Mouse (Mus musculus) hindbrain, postnatal 0 days (tissue): ENCODE measurements around the gene Sgca. TPM values are rescaled to one million over a fixed set of nuclear protein-coding genes. Genes with fewer than 3 reads are reported as not detected.

Experiments
- ATAC-seq: fragments of 200-750 bp; cut with Nextera tagmentation; 2 replicates; pipeline ENCODE4 v1.8.0; 2017; ENCODE audit warnings: mild to moderate bottlenecking, moderate TSS enrichment, moderate library complexity
- DNase-seq: peaks from one replicate; pipeline ENCODE4 v3.0.0-alpha.2; 2015; ENCODE audit warnings: low spot score
- H3K27ac ChIP-seq: fragments of 300-500 bp; sonication (generic); 2 replicates; pipeline ENCODE4 v1.5.1; 2014; ENCODE audit warnings: mild to moderate bottlenecking
- H3K27me3 ChIP-seq: fragments of 300-500 bp; sonication (generic); 2 replicates; pipeline ENCODE4 v1.6.1; 2014; ENCODE audit warnings: low read length, mixed read lengths; ENCODE audit not compliant: insufficient read depth
- H3K36me3 ChIP-seq: fragments of 300-500 bp; sonication (generic); 2 replicates; pipeline ENCODE4 v1.6.1; 2014; ENCODE audit warnings: low read length, mixed read lengths; ENCODE audit not compliant: insufficient read depth
- H3K4me1 ChIP-seq: fragments of 300-500 bp; sonication (generic); 2 replicates; pipeline ENCODE4 v1.6.1; 2014; ENCODE audit warnings: antibody characterized with exemption, low read length, mixed read lengths; ENCODE audit not compliant: insufficient read depth
- H3K4me2 ChIP-seq: fragments of 300-500 bp; sonication (generic); 2 replicates; pipeline ENCODE4 v1.6.1; 2014; ENCODE audit warnings: low read depth, mild to moderate bottlenecking, low read length, moderate library complexity, mixed read lengths
- H3K4me3 ChIP-seq: fragments of 300-500 bp; sonication (generic); 2 replicates; pipeline ENCODE4 v1.5.1; 2014; ENCODE audit warnings: low read length
- H3K9ac ChIP-seq: fragments of 300-500 bp; sonication (generic); replicated peaks from 2 replicates; pipeline ENCODE4 v1.6.1; 2014; ENCODE audit warnings: mild to moderate bottlenecking, low read length, moderate library complexity, mixed read lengths
- H3K9me3 ChIP-seq: fragments of 300-500 bp; sonication (generic); 2 replicates; pipeline ENCODE4 v1.6.1; 2016; ENCODE audit warnings: low read length, mixed read lengths
- CTCF ChIP-seq: IDR thresholded peaks from 2 replicates; pipeline ENCODE4 v1.5.1; 2016; ENCODE audit warnings: antibody characterized with exemption, control low read depth, low read depth
- WGBS: fragments of 180-500 bp; shearing (Covaris S2); extraction: QIAGEN DNeasy Blood & Tissue Kit; methylation state at CpG from one replicate; pipeline ENCODE4 v1.1.7; 2014; 5-methylcytosine and 5-hydroxymethylcytosine counted together
- polyA plus RNA-seq: library from polyadenylated mRNA; unstranded; fragments of >200 nt; fragmentation: Nextera tagmentation; extraction: Ambion mirVana; gene quantifications from 2 replicates; pipeline ENCODE4 v1.2.1, GENCODE M21; 2015
- total RNA-seq: library from RNA; depleted of rRNA; stranded (reverse); fragments of >200 nt; gene quantifications from 2 replicates; pipeline ENCODE4 v1.2.3, GENCODE M21; 2014; rRNA removed

Gene Sgca
- total and polyA plus RNA-seq, 2 experiments from 2014 or later: 0.26 to 0.52 TPM

DNA sequence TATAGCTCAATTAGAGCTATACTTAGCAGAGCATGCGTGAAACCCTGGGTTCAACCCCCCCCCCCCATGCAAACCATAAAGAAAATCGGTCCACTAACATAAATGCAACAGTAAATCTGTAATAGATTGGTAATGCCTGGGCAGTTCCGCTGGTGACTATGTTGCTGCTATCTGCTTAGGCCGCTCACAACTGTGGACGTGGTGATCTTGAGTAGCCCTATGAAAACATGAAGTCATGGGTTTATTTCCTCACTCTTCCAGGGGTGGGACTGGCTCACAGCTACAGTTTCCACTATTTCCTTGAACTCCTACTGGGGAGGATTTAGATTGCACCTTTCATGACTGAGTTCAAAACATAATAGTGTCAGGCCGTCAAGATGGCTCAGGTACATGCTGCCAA lies 58.4 kb downstream of the Sgca start:
- Histone ChIP-seq H3K27ac (no peak overlapping the region), H3K4me1 (peaks cover 7% of the 10 kb centered on the region; the same call in 1 of the 2 replicates), H3K27me3 (no peaks in the 10 kb centered on the region), H3K4me3 (no peak overlapping the region), H3K9ac (no peak overlapping the region), H3K4me2 (no peak overlapping the region), H3K9me3 (no peaks in the 10 kb centered on the region), H3K36me3 (no peaks in the 10 kb centered on the region)
- TF ChIP-seq CTCF: no peak
- 83% methylated on average over 6 of the region's 6 CpGs for WGBS
- no peak for ATAC-seq
- DNase-seq: no peak

DNA sequence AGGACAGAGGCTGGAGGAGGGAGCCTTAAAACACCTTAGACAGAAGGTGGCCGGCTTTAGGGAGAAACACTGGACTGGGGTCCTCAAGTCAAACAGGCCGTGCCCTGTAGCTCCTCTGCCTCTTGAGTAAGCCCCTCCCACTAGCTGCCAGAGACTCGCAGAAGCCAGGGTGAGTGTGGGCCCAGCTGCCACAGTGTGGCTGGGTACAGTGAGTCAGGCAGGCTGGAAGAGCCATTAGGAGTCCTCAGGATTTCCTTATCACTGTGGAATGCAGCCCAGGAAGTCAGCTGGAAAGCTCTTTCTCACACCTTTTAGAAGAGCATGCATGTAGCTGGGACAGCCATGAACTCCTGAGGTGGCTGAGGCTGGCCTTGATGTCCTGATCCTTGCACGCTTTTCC lies 59.6 kb downstream of the Sgca start:
- H3K4me1 ChIP-seq: peaks cover 7% of the 10 kb centered on the region; the same call in 1 of the 2 replicates
- no peak for DNase-seq
- no peak overlapping the region for H3K9ac ChIP-seq
- H3K4me2 ChIP-seq: no peak overlapping the region
- no peak for TF ChIP-seq CTCF
- no peak overlapping the region for H3K4me3 ChIP-seq
- 36% methylated on average over 4 of the region's 4 CpGs for WGBS
- no peaks in the 10 kb centered on the region for H3K9me3 ChIP-seq
- ATAC-seq: no peak
- no peak overlapping the region for H3K27ac ChIP-seq
- no peaks in the 10 kb centered on the region for H3K36me3 ChIP-seq
- H3K27me3 ChIP-seq: no peaks in the 10 kb centered on the region

DNA sequence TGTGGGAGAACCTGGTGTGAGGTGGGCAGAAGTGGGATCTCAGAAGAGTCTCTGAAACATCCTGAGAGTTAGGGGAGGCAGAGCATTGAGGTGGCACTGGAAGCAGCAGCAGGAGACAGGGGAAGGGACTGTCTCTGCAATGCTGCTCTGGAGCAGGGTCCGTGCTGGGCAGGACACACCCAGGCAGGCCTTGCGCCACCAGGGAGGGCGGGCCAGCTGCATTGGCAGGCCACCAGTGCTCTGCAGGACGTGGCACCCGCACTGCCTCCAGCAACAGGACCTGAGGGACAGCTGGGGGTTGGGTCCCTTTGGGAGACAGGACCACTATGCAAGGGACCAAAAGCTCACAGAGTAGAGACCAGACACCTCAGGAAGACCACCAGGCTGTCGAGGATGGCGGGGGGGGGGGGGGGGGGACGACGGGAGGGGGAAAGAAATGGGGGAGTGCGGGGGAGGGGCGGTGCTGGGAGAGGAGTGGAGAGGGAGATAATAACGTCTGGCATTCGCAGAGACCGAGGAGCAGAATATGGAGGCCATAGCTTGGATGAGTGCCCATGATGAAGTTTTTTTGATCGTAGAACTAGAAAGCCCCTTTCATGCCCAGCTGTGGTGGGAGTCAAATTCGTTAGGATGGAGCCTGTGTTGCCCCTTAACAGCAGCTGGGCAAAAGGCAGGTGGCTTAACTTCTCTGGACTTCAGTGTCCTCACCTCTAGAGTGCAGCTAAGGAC lies 60.3 kb downstream of the Sgca start:
- Histone ChIP-seq H3K9me3 (no peaks in the 10 kb centered on the region), H3K27me3 (no peaks in the 10 kb centered on the region), H3K4me1 (peaks cover 7% of the 10 kb centered on the region; the same call in 1 of the 2 replicates), H3K4me2 (0 out of 2 replicates have a peak overlapping the region, but pooled peaks have one; percentile 10), H3K36me3 (no peaks in the 10 kb centered on the region), H3K4me3 (no peak overlapping the region), H3K27ac (no peak overlapping the region), H3K9ac (no peak overlapping the region)
- peak; percentile 30 for DNase-seq
- peak; percentile 45; the same call in 1 of the 2 replicates for ATAC-seq
- no peak for TF ChIP-seq CTCF
- 12% methylated on average over 12 of the region's 16 CpGs for WGBS

DNA sequence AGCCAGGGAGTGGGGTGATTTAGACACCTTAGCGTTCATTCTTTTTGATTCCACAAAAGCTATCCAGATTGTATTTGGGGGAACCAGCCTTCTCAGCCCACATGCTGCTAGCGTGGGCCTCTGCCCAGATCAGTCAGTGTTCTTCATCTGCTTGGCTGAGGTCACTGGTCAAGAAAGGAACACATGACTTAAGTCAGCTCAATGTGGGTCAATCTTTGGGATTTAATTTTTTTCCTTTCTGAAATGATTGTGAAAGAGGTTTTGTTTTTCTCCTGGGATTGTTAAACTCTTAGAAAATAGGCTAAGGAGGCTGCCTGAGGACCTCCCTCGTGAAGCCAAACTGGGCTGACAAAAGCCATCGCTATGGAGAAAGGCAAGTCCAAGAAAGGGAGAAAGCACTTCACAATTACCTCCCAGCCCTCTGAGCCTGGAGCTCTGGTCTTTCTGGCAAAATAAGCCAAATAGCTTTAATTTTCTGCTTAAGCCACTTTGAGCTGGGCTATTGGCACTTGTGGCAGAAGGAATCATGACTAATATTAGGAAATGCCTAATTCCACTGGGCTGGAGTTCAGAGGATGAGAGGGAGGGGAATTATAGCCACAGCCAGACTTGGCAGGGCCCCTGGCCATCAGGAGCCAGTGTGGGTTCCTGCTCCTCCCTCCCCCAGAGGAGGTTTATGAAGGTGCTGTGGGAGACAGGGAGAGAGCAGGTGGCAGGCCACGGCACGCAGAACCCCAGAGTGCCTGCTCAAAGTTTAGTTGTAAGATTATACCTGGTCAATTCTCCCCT lies 62.6 kb downstream of the Sgca start:
- Histone ChIP-seq H3K27me3 (no peaks in the 10 kb centered on the region), H3K4me1 (peaks cover 7% of the 10 kb centered on the region; the same call in 1 of the 2 replicates), H3K9ac (no peak overlapping the region), H3K27ac (peak overlapping the region; percentile 27), H3K36me3 (no peaks in the 10 kb centered on the region), H3K9me3 (no peaks in the 10 kb centered on the region), H3K4me2 (no peak overlapping the region), H3K4me3 (no peak overlapping the region)
- WGBS: 46% methylated on average over 6 of the region's 6 CpGs
- TF ChIP-seq CTCF: no peak
- peak; percentile 34 for DNase-seq
- no peak for ATAC-seq

Other genes starting within 250 kb of the Sgca start
- gene Cdc34b, start 234.5 kb downstream of the Sgca start, total RNA-seq: 0.18 and 1.2 TPM in 2 replicates
- 0.30 TPM in 1 of 2 replicates, not detected in the other for gene Cdc34b, start 234.5 kb downstream of the Sgca start, polyA plus RNA-seq
- gene Tmem92, start 193.6 kb downstream of the Sgca start, total RNA-seq: not detected in 2 replicates
- gene Tmem92, start 193.6 kb downstream of the Sgca start, polyA plus RNA-seq: not detected in 2 replicates
- gene Col1a1, start 40.1 kb downstream of the Sgca start, total RNA-seq: 48.3 and 53.0 TPM in 2 replicates
- 56.5 and 73.3 TPM in 2 replicates for gene Col1a1, start 40.1 kb downstream of the Sgca start, polyA plus RNA-seq
- not detected in 2 replicates for gene Hils1, start 8.7 kb downstream of the Sgca start, total RNA-seq
- not detected in 2 replicates for gene Hils1, start 8.7 kb downstream of the Sgca start, polyA plus RNA-seq
- 170 and 190 TPM in 2 replicates for gene Ppp1r9b, start 14.7 kb upstream of the Sgca start, total RNA-seq
- gene Ppp1r9b, start 14.7 kb upstream of the Sgca start, polyA plus RNA-seq: 18.8 and 19.4 TPM in 2 replicates
- gene Samd14, start 33.6 kb upstream of the Sgca start, total RNA-seq: 216 and 223 TPM in 2 replicates
- 128 and 137 TPM in 2 replicates for gene Samd14, start 33.6 kb upstream of the Sgca start, polyA plus RNA-seq
- gene Pdk2, start 65.0 kb upstream of the Sgca start, total RNA-seq: 25.0 and 32.0 TPM in 2 replicates
- gene Pdk2, start 65.0 kb upstream of the Sgca start, polyA plus RNA-seq: 46.8 and 49.0 TPM in 2 replicates
- 55.4 and 68.8 TPM in 2 replicates for gene Itga3, start 100.5 kb upstream of the Sgca start, total RNA-seq
- 13.2 and 14.4 TPM in 2 replicates for gene Itga3, start 100.5 kb upstream of the Sgca start, polyA plus RNA-seq
- gene Dlx3, start 143.8 kb upstream of the Sgca start, total RNA-seq: 0.18 and 0.37 TPM in 2 replicates
- 0.23 and 0.28 TPM in 2 replicates for gene Dlx3, start 143.8 kb upstream of the Sgca start, polyA plus RNA-seq
- gene Dlx4, start 169.9 kb upstream of the Sgca start, total RNA-seq: 0.52 and 0.68 TPM in 2 replicates
- gene Dlx4, start 169.9 kb upstream of the Sgca start, polyA plus RNA-seq: 0.29 and 0.43 TPM in 2 replicates